Mouse (Mus musculus): ENCODE results near the gene Mdc1.
"Not testable (repeated sequence)": the region's sequence is repeated elsewhere in the genome, so short reads cannot be mapped to it uniquely, and the experiment has no call there.

Gene Mdc1

DNA sequence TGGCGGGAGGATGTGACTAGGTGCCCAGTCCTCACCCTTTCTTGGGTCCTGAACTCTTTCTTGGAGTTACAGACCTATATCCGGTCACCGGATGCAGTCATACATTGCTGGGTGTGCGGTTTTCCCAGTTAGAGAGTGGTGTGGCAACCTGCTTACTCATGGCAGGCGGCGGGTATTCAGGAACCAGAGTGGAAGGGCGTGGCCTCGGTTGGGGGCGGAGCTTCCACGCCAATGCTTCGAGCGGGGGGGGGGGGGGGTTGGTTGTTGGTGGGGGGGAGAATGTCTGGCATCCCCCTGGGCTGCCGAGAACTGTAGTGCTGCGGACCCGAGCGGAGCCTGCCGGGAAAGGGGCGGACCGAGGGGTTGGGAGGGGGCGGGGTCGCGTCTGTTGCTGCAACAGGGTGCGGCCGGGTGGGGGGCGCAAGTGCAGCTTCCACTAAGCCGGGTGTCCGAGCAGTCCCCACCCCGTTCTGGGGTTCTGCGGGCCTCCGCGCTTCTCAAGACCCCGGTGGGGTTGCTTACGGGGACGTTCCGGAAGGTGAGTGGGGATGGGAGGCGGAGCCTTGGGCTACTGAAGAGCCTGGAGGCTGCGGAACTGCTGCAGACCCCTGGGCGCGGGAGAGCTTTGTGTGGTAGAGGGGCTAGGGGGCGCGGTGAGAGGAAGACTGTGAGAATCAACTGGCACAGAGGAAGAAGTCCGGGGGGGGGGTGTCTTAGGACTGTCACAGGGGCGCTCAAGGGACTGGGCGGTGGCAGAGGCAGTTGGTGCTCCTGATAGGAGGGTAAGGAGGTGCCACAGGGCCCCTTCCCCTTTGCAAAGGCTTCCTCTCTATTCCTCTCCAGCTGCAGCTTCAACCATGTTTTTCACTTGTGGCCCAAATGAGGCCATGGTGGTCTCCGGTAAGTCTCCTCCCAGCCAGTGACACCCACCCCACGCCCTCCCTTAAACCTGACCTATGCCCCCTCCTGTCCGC lies 18.1 kb upstream of the Mdc1 start, which contains the start of gene Flot1:
Gene Flot1 (plus strand): TSS at position 267 of the 974 bp plus-strand sequence.
- DNase-seq = peak; percentile 91 to 94

DNA sequence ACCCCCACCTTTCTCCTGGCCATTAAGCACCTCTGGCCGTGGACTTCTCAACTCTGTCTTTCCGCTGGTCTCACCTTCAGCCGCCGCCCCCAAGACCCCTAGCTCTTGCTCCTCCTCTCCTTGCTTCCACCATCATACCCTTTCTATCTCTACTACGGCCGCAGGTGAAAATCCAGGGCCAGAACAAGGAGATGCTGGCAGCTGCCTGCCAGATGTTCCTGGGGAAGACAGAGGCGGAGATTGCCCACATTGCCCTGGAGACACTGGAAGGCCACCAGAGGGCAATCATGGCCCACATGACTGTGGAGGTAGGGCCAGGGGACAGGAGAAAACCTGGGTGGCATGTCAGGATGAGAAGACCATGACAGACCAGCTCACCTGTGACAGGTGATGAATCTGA lies 16.9 kb upstream of the Mdc1 start:
- DNase-seq = no peak

DNA sequence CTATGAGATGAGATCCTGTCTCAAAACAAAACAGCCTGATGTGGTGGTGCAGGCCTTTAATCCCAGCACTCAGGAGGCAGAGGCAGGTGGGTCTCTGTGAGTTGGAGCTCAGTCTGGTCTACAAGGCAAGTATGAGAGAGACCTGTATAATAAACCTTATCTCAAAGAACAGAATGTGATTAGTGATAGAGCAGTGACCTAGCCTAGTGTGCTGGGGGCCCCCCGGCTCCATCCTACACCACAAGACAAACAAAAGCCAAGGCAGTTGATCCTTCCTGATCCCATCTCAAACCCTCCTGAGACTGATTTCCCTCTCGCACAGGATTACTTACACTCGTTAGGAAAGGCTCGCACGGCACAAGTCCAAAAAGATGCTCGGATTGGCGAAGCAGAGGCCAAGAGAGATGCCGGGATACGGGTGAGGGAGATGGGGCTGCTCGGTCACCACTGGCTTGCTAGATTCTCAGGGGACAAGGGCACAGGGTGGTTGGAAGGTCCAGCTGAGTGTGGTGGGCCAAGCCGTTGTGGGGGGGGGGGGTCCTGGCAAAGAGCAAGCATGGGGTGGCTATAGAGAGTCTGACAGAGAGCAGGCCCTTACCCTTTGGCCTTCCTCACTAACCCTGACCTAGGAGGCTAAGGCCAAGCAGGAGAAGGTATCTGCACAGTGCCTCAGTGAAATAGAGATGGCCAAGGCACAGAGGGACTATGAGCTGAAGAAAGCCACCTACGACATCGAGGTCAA lies 16.0 kb upstream of the Mdc1 start:
- no peak for DNase-seq

DNA sequence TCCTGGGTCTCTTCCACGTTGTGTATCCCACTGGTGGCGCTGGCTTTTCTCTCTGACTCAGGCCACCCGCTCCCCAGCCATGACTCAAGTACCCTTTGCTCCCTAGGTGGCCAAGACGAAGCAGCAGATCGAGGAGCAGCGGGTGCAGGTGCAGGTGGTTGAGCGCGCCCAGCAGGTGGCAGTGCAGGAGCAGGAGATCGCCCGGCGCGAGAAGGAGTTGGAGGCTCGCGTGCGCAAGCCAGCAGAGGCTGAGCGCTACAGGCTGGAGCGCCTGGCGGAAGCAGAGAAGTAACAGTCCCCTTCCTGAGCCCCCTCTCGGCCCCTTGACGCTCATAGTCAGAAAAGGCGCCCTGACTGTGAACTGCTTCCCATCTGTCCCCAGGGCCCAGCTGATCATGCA lies 11.6 kb upstream of the Mdc1 start:
- peak; percentile 87 to 89 for DNase-seq

DNA sequence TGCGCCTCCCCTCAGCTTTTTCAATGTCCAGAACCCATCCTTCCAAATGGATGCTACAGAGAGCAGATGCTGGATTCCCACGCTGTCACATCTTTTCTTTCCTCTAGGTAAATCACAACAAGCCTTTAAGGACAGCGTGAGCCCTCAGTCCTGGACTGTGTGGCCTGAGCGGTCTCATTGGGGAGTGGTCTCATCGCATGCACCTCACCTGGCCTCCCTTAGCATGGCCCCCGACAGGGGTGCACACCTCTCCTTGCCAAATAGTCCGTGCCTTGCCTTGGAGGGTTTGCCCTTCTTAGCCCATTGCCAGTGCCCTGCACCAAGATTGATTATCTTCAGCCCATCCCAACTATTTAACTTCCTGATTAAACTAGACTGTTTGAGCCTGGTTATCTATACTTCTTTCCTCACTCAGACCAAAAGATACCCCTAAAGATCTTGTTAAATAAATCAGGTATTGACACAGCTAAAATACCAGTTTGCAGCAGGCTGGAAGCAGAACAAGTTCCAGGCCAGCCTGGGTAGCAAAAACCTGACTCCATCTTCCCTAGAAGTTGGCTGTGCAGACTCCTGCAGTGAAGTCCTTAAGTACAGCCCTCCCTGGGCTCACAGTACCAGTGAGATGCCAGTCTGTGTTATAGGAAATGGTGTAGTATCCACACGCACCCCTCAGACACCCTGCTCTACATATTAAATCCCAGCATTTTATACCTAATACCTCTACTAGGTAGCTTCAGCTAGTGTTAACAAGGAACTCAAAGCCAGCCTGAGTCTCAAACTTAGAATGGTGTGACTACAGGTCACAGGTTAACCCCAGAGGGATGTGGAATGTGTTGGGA lies 8.7 kb upstream of the Mdc1 start:
- no peak for DNase-seq

DNA sequence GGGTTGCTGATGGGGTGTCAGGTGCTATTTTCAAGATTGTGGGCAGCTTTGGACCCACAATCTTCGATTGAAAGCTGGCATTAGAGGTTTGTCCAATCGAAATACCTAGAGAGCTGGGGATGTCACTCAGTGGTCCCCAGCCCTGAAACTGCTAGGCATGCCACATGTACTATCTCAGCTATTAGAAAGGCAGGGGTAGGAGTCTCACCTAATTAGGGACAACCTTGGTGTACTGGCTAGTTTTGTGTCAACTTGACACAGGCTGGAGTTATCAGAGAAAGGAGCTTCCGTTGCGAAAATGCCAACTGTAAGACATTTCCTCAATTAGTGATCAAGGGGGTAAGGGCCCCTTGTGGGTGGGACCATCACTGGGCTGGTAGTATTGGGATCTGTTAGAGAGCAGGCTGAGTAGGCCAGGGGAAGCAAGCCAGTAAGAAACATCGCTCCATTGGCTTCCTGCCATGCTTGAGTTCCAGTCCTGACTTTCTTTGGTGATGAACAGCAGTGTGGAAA lies 8.0 kb upstream of the Mdc1 start:
- DNase-seq = no peak

DNA sequence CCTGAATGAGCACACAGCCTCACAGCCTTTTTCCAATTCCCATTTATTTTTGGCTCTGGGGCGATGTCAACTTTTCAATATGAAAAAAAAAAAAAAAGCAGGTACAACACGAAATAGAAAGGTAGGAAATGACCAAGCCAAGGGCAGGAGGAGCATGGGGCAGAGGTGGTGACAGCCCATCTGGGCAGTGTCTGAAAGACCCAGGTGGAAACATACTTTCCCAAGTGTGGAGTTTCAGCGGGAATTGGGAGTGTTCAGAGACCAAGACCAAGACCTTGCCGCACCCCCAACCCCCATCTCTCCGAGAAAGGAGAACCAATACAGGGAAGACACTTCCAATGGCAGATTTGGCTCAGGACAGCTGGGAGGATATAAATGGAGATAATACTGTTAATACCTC lies 7.4 kb upstream of the Mdc1 start:
- DNase-seq = no peak

DNA sequence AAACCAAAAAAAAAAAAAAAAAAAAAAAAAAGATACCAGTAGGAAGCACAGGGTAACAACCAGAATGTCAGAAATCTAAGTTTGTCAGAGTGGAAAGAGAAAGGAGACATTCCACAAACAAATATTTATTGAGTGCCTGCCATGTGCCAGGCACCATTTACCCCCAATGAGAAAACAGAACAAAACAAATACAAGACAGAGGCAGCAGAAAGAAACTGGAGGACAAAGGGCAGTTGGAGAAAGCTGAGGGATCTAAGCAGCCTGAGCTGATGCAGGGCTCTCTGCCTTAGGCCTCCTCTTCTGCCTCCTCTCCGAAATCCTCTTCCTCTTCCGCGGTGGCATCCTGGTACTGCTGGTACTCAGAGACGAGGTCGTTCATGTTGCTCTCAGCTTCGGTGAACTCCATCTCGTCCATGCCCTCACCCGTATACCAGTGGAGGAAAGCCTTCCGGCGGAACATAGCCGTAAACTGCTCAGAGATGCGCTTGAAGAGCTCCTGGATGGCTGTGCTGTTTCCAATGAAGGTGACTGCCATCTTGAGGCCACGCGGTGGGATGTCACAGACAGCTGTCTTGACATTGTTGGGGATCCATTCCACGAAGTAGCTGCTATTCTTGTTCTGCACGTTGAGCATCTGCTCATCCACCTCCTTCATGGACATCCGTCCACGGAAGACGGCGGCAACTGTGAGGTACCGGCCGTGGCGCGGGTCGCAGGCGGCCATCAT lies 6.5 kb upstream of the Mdc1 start:
- DNase-seq = no peak

DNA sequence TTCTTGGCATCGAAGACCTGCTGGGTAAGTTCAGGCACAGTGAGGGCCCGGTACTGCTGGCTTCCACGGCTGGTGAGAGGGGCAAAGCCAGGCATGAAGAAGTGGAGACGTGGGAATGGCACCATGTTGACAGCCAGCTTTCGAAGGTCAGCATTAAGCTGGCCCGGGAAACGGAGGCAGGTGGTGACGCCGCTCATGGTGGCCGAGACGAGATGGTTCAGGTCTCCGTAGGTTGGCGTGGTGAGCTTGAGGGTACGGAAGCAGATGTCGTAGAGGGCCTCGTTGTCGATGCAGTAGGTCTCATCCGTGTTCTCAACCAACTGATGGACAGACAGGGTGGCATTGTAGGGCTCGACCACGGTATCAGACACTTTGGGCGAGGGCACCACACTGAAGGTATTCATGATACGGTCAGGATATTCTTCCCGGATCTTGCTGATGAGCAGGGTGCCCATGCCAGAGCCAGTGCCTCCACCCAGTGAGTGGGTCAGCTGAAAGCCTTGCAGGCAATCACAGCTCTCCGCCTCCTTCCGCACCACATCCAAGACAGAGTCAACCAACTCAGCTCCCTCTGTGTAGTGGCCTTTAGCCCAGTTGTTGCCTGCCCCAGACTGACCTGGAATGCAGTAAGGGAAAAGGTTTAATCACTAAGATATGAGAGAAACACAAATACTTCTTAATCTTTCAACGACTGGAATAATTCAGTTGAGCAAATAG lies 5.7 kb upstream of the Mdc1 start:
- DNase-seq = no peak

DNA sequence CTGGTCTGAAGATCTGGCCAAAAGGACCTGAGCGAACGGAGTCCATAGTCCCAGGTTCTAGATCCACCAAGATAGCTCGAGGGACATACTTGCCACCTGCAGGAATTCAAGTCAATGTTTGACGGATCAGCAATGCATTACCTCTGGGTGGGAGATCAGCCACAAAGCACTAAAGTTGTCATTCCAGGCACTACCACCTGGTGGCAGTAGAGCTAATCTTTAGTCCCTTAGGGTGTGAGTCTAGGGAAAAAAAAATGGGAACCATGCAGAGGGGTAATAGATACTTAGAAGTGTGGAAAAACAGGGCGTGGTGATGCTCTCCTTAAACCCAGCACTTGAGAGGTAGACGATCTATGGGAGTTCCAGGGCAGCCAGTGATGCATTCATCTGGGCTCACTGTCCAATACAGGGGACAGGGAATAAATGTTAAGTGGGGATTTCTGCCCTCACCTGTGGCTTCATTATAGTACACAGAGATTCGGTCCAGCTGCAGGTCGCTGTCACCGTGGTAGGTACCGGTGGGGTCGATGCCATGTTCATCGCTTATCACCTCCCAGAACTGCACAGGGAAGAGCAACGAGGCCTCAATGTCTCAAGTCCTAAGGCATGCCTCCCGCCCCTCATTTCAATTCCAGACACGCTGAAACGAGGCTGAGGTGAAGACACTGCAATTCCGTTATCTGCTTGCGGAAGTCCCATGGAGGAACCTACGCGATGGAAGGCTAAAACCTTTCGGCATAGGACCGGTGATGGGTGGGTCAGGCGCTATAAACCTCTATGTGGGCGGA lies 4.9 kb upstream of the Mdc1 start:
- peak; percentile 80 to 87 for DNase-seq

DNA sequence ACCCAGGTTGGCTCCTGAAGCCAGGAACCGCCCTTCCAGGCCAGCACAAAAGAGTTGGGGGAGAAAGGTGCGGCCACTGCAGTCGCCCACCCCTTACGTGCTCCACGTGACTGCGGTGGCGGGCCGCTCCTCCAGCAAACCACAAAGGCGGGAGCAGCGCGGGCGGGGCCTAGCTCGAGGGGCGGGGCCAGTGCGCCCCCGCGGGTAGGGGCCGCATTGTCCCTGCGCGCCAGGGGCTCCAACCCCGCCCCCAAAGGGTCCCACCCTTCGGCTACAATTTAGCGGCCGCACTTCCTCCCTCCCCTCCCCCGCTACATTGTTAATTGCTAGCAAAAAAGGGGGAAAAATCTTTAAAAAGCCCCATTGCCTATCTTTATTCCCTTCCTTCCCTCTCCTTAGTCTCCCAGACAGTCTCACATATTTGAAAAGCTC lies 4.3 kb upstream of the Mdc1 start:
- peak; percentile 87 to 90 for DNase-seq

DNA sequence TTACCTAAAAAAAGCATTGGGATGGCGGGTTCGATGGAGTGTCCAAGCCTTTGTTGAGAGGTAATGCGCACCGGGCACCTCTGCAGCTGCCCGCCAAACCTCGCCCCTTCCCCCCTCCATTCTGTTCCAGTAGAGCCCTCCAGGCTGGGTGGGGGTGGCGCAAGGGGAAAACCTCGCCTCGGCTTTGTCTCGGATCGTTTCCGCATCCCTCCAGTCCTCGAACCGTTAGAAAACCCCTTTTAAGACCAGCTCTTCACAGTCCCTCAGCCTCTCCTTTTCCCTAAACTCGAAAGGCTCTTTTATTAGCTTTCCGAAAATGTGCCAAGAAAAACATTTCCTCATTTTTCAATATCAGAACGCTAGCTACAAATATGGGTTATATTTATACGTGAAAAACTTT lies 3.8 kb upstream of the Mdc1 start:
- peak in 1 of 2 experiments; percentile 72 for DNase-seq

DNA sequence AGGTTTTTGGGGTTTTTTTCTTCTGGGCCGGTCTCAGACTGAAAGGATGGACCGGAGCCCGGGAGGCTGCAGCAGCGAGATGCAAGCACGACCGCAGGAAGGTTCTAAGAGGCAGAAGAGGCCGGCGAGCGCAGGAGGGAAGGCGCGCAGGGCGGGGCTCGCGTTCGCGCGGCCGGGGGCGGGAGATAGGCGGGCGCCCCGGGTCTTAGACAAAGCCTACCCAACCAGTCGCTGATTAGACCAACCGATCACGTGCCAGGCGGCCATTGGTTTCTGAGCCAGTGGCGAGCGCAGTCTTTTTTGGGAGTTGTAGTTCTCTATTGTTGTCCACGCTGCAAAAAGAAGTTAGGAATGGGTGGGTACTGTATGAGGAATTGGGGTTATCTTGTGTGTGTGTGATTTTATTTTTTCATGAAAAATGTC lies 3.2 kb upstream of the Mdc1 start, which contains the start of gene Tubb5:
Gene Tubb5 (minus strand): TSS at position 185 of the 423 bp plus-strand sequence.
- DNase-seq = peak; percentile 97

DNA sequence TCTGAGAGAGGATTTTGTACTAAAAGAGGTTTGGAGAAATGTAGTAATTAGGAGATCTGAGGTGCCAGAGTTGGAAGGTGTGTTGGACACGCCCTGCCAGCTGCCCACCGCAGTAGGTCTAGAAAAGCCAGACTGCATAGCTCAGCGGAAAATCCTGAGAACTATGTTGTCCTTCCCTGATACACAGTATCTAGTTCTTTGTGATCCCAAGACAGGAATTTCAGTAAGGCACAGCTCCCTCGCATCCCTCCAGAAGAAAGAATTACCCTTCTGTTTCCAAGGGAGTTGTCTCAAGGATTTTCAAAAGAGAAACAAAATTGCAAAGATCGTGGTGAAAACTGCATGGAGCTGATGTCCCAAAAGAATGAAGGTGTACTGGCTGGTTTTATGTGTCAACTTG lies 2.7 kb upstream of the Mdc1 start:
- no peak for DNase-seq

DNA sequence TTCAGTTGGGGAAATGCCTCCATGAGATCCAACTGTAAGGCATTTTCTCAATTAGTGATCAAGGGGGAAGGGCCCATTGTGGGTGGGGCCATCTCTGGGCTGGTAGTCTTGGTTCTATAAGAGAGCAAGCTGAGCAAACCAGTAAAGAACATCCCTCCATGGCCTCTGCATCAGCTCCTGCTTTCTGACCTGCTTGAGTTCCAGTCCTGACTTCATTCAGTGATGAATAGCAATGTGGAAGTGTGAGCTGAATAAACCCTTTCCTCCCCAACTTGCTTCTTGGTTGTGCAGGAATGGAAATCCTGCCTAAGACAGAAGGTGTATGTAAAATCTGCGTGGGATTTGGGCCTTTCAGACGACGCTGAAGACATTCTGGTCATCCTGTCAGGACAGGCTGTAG lies 2.3 kb upstream of the Mdc1 start:
- not testable (repeated sequence) for DNase-seq

DNA sequence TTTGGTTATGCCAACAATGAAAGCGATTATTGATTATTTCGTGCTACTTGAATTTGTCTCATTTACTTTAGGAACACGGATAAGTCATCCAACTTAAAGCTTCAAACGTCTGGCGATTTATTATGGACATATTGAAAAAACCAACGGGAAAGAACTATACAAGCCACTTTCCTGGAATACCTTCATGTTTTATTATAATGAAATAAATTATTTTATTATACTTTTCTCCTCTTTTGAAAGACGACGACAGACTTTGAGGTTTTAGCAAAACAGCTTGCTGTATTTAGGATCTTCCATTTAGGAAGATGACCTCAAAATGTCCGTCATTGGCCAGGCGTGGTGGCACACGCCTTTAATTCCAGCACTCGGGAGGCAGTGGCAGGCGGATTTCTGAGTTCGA lies 754 bp upstream of the Mdc1 start:
- DNase-seq = no peak

DNA sequence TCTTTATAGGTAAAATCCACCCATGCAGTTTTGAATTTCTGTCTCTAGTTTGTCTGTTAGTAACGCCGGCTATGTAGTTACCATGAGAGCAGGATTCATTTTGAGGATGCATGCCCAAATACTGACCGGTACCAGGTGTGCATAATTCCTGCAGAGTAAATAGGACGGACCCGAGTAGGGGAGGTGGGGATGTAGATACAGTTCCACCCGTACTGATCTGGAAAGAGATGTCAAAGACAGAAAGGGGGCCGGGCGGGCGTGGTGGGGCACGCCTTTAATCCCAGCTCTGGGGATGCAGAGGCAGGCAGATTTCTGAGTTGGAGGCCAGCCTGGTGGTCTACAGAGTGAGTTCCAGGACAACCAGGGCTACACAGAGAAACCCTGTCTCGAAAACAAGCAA lies 691 bp downstream of the Mdc1 start:
- DNase-seq = no peak

DNA sequence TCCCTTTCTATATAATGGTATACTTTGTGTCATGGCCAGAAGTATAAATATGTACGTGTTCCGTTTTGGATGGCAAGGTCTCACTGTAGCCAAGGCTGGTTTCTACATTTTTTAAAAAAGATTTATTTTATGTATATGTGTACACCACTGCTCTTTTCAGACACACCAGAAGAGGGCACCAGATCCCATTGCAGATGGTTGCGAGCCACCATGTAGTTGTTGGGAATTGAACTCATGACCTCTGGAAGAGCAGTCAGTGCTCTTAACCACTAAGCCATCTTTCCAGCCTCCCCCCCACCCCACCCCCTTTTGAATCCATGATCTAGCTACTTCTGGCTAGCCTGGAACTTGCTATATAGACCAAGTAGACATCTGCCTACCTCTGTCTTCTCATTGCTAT lies 2.2 kb downstream of the Mdc1 start:
- no peak for DNase-seq

DNA sequence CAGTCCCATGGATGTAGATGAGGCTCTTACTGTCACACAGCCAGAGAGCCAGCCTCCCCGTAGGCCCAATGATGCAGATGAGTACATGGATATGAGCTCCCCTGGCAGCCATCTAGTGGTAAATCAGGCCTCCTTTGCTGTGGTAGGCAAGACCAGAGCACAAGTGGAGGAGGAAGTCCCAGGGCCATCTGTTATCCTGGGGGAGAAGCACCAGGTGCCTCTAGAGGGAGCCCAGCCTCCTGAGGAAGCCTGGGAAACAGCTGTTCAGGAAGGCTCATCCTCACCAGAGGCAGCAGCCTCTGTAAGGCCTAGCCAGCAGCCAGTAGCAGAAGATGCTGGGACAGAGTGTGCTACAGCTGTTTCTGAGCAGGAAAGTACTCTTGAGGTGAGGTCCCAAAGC lies 6.8 kb downstream of the Mdc1 start:
- DNase-seq = no peak

DNA sequence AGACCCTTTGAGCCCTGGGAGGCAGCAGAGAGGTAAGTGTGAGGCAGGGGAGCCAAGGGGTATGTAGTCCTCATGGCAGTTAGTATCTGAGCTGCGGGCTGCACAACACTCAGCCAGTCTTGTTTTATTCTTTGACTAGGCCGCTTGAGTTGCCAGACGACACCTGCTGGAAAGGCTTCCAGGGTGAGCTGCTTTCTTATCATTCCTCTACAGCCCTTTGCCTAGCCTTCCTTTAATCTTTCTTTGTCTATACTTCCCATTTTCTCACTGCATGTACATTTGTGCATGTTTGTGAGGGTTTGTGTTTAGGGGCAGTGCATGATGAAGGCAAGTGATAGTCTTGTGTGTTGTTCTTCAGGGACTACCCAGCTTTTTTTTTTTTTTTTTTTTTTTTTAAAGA lies 9.7 kb downstream of the Mdc1 start:
- no peak for DNase-seq

All from lung, adult 18-20 months (tissue).